Mouse (Mus musculus): ENCODE data around the gene Xrn2.
"Not testable (repeated sequence)": the region's sequence is repeated elsewhere in the genome, so short reads cannot be mapped to it uniquely, and the experiment has no call there.

Gene Xrn2

GRCm38 (mm10) chr2:147012623-147013184, at the start of gene Xrn2:
Xrn2 (plus strand) TSS chr2:147012996.
- DNase-seq = peak; percentile 92

GRCm38 (mm10) chr2:146975024-146975423, 37.8 kb upstream of the Xrn2 start:
- DNase-seq = no peak

- no peak for DNase-seq
Observed at GRCm38 (mm10) chr2:146975453-146976028, 37.3 kb upstream of the Xrn2 start.

GRCm38 (mm10) chr2:146982786-146983185, 30.0 kb upstream of the Xrn2 start:
- DNase-seq = no peak

GRCm38 (mm10) chr2:146984831-146985230, 28.0 kb upstream of the Xrn2 start:
- DNase-seq = no peak

GRCm38 (mm10) chr2:146985807-146986206, 27.0 kb upstream of the Xrn2 start:
- DNase-seq = no peak

GRCm38 (mm10) chr2:146986429-146986828, 26.4 kb upstream of the Xrn2 start:
- no peak for DNase-seq

- no peak for DNase-seq
Observed at GRCm38 (mm10) chr2:147007265-147007664, 5.5 kb upstream of the Xrn2 start.

- no peak for DNase-seq
Observed at GRCm38 (mm10) chr2:147009084-147009483, 3.7 kb upstream of the Xrn2 start.

- DNase-seq = no peak
Observed at GRCm38 (mm10) chr2:147010141-147010540, 2.7 kb upstream of the Xrn2 start.

GRCm38 (mm10) chr2:147010952-147011351, 1.8 kb upstream of the Xrn2 start:
- DNase-seq = no peak

GRCm38 (mm10) chr2:147011474-147012140, 1.2 kb upstream of the Xrn2 start:
- peak; percentile 7 for DNase-seq

- DNase-seq = no peak
Observed at GRCm38 (mm10) chr2:147012141-147012622, 614 bp upstream of the Xrn2 start.

- DNase-seq = peak; percentile 76
Observed at GRCm38 (mm10) chr2:147013194-147013969, 586 bp downstream of the Xrn2 start.

GRCm38 (mm10) chr2:147014101-147014886, 1.5 kb downstream of the Xrn2 start:
- DNase-seq = no peak

- not testable (repeated sequence) for DNase-seq
Observed at GRCm38 (mm10) chr2:147022041-147022440, 9.2 kb downstream of the Xrn2 start.

- no peak for DNase-seq
Observed at GRCm38 (mm10) chr2:147023067-147023466, 10.3 kb downstream of the Xrn2 start.

GRCm38 (mm10) chr2:147023560-147023959, 10.8 kb downstream of the Xrn2 start:
- DNase-seq = no peak

- DNase-seq = no peak
Observed at GRCm38 (mm10) chr2:147033065-147033464, 20.3 kb downstream of the Xrn2 start.

- DNase-seq = no peak
Observed at GRCm38 (mm10) chr2:147035864-147036263, 23.1 kb downstream of the Xrn2 start.

- no peak for DNase-seq
Observed at GRCm38 (mm10) chr2:147047051-147047450, 34.3 kb downstream of the Xrn2 start.

GRCm38 (mm10) chr2:147053229-147053892, 40.6 kb downstream of the Xrn2 start:
- DNase-seq = no peak
